Mouse (Mus musculus) midbrain, embryonic 13.5 days (tissue): ENCODE results near the gene Syk. TPM values are rescaled to one million over a fixed set of nuclear protein-coding genes. Genes with fewer than 3 reads are reported as not detected.

Experiments
- ATAC-seq: fragments of 200-750 bp; cut with Nextera tagmentation; 2 replicates; pipeline ENCODE4 v1.8.0; 2017; ENCODE audit warnings: mild to moderate bottlenecking, moderate TSS enrichment, moderate library complexity
- H3K27ac ChIP-seq: fragments of 300-500 bp; sonication (generic); 2 replicates; pipeline ENCODE4 v1.5.1; 2015; ENCODE audit warnings: inconsistent platforms, mild to moderate bottlenecking, moderate library complexity
- H3K27me3 ChIP-seq: fragments of 300-500 bp; sonication (generic); 2 replicates; pipeline ENCODE4 v1.6.1; 2015; ENCODE audit warnings: mild to moderate bottlenecking, inconsistent platforms
- H3K36me3 ChIP-seq: fragments of 300-500 bp; sonication (generic); 2 replicates; pipeline ENCODE4 v1.6.1; 2015; ENCODE audit warnings: mild to moderate bottlenecking, inconsistent platforms
- H3K4me1 ChIP-seq: fragments of 300-500 bp; sonication (generic); replicated peaks from 2 replicates; pipeline ENCODE4 v1.6.1; 2015; ENCODE audit warnings: inconsistent platforms
- H3K4me2 ChIP-seq: fragments of 300-500 bp; sonication (generic); replicated peaks from 2 replicates; pipeline ENCODE4 v1.6.1; 2015; ENCODE audit warnings: moderate library complexity, mild to moderate bottlenecking, inconsistent platforms
- H3K4me3 ChIP-seq: fragments of 300-500 bp; sonication (generic); replicated peaks from 2 replicates; pipeline ENCODE4 v1.5.1; 2015; ENCODE audit warnings: mild to moderate bottlenecking, inconsistent platforms
- H3K9ac ChIP-seq: fragments of 300-500 bp; sonication (generic); replicated peaks from 2 replicates; pipeline ENCODE4 v1.6.1; 2015; ENCODE audit warnings: mild to moderate bottlenecking, inconsistent platforms
- H3K9me3 ChIP-seq: fragments of 300-500 bp; sonication (generic); 2 replicates; pipeline ENCODE4 v1.6.1; 2016; ENCODE audit warnings: mild to moderate bottlenecking, inconsistent platforms
- WGBS: fragments of 180-500 bp; shearing (Covaris S2); methylation state at CpG from one replicate; pipeline ENCODE4 v1.1.7; 2015; 5-methylcytosine and 5-hydroxymethylcytosine counted together
- polyA plus RNA-seq: library from polyadenylated mRNA; unstranded; fragments of >200 nt; fragmentation: Nextera tagmentation; extraction: Ambion mirVana; gene quantifications from 2 replicates; pipeline ENCODE4 v1.2.1, GENCODE M21; 2015

Gene Syk
- polyA plus RNA-seq, 1 experiment from 2014 or later: 1.5 TPM

- H3K4me2 ChIP-seq: no peak overlapping the region
- H3K27ac ChIP-seq: no peak overlapping the region
- H3K4me3 ChIP-seq: no peak overlapping the region
- H3K9ac ChIP-seq: no peak overlapping the region
- no peaks in the 10 kb centered on the region for H3K9me3 ChIP-seq
- H3K4me1 ChIP-seq: no peaks in the 10 kb centered on the region
- 82% methylated on average over 9 of the region's 9 CpGs for WGBS
- H3K27me3 ChIP-seq: no peaks in the 10 kb centered on the region
- no peaks in the 10 kb centered on the region for H3K36me3 ChIP-seq
- no peak for ATAC-seq
These were observed 31.7 kb upstream of the Syk start for GRCm38 (mm10) chr13:52551275-52551674.

- no peak overlapping the region for H3K4me2 ChIP-seq
- ATAC-seq: no peak
- H3K27me3 ChIP-seq: no peaks in the 10 kb centered on the region
- WGBS: 70% methylated on average over 9 of the region's 9 CpGs
- no peaks in the 10 kb centered on the region for H3K4me1 ChIP-seq
- no peak overlapping the region for H3K9ac ChIP-seq
- H3K36me3 ChIP-seq: no peaks in the 10 kb centered on the region
- no peaks in the 10 kb centered on the region for H3K9me3 ChIP-seq
- no peak overlapping the region for H3K27ac ChIP-seq
- no peak overlapping the region for H3K4me3 ChIP-seq
These were observed 30.0 kb upstream of the Syk start for GRCm38 (mm10) chr13:52552822-52553477.

GRCm38 (mm10) chr13:52554722-52555121, 28.3 kb upstream of the Syk start:
- no peaks in the 10 kb centered on the region for H3K9me3 ChIP-seq
- no peak overlapping the region for H3K4me3 ChIP-seq
- H3K27ac ChIP-seq: no peak overlapping the region
- WGBS: 89% methylated on average over 9 of the region's 9 CpGs
- no peak overlapping the region for H3K4me2 ChIP-seq
- no peak overlapping the region for H3K9ac ChIP-seq
- peaks cover 6% of the 10 kb centered on the region; the same call in 1 of the 2 replicates for H3K27me3 ChIP-seq
- no peaks in the 10 kb centered on the region for H3K4me1 ChIP-seq
- ATAC-seq: no peak
- no peaks in the 10 kb centered on the region for H3K36me3 ChIP-seq

GRCm38 (mm10) chr13:52557421-52557820, 25.6 kb upstream of the Syk start:
- peaks cover 17% of the 10 kb centered on the region for H3K4me1 ChIP-seq
- H3K27me3 ChIP-seq: peaks cover 11% of the 10 kb centered on the region; the same call in 1 of the 2 replicates
- no peak overlapping the region for H3K27ac ChIP-seq
- H3K36me3 ChIP-seq: no peaks in the 10 kb centered on the region
- H3K9me3 ChIP-seq: no peaks in the 10 kb centered on the region
- H3K4me2 ChIP-seq: no peak overlapping the region
- no peak overlapping the region for H3K4me3 ChIP-seq
- ATAC-seq: no peak
- 60% methylated on average over 7 of the region's 7 CpGs for WGBS
- H3K9ac ChIP-seq: no peak overlapping the region

- no peak for ATAC-seq
- Histone ChIP-seq H3K27me3 (peaks cover 22% of the 10 kb centered on the region), H3K9ac (no peak overlapping the region), H3K4me1 (peaks cover 29% of the 10 kb centered on the region), H3K36me3 (no peaks in the 10 kb centered on the region), H3K9me3 (no peaks in the 10 kb centered on the region), H3K27ac (no peak overlapping the region), H3K4me3 (no peak overlapping the region), H3K4me2 (no peak overlapping the region)
- WGBS: 74% methylated on average over 8 of the region's 8 CpGs
These were observed 21.4 kb upstream of the Syk start for GRCm38 (mm10) chr13:52561367-52562165.

- 0 out of 2 replicates have a peak overlapping the region, but pooled peaks have one; percentile 27 for H3K27ac ChIP-seq
- no peaks in the 10 kb centered on the region for H3K9me3 ChIP-seq
- no peak overlapping the region for H3K4me2 ChIP-seq
- H3K4me1 ChIP-seq: peaks cover 29% of the 10 kb centered on the region
- no peak overlapping the region for H3K9ac ChIP-seq
- ATAC-seq: peak; percentile 82; the same call in 1 of the 2 replicates
- H3K36me3 ChIP-seq: no peaks in the 10 kb centered on the region
- H3K27me3 ChIP-seq: peaks cover 27% of the 10 kb centered on the region
- WGBS: 6% methylated on average over 4 of the region's 4 CpGs
- no peak overlapping the region for H3K4me3 ChIP-seq
These were observed 20.8 kb upstream of the Syk start for GRCm38 (mm10) chr13:52562166-52562571.

- H3K4me3 ChIP-seq: no peak overlapping the region
- peak; percentile 28; the same call in 1 of the 2 replicates for ATAC-seq
- WGBS: 76% methylated on average over 18 of the region's 18 CpGs
These were observed 17.8 kb upstream of the Syk start for GRCm38 (mm10) chr13:52565103-52565739.

GRCm38 (mm10) chr13:52566188-52566760, 16.7 kb upstream of the Syk start:
- no peaks in the 10 kb centered on the region for H3K9me3 ChIP-seq
- peaks cover 15% of the 10 kb centered on the region for H3K27me3 ChIP-seq
- no peaks in the 10 kb centered on the region for H3K36me3 ChIP-seq
- no peak for ATAC-seq
- H3K27ac ChIP-seq: no peak overlapping the region
- 87% methylated on average over 9 of the region's 9 CpGs for WGBS
- H3K9ac ChIP-seq: no peak overlapping the region
- peaks cover 24% of the 10 kb centered on the region for H3K4me1 ChIP-seq
- H3K4me3 ChIP-seq: no peak overlapping the region
- H3K4me2 ChIP-seq: no peak overlapping the region

More at GRCm38 (mm10) chr13:52565103-52565739, 17.8 kb upstream of the Syk start:
- Histone ChIP-seq H3K4me2 (no peak overlapping the region), H3K27ac (no peak overlapping the region), H3K4me1 (peaks cover 29% of the 10 kb centered on the region), H3K27me3 (peaks cover 16% of the 10 kb centered on the region), H3K9ac (no peak overlapping the region), H3K36me3 (no peaks in the 10 kb centered on the region), H3K9me3 (no peaks in the 10 kb centered on the region)

- ATAC-seq: no peak
- H3K9ac ChIP-seq: no peak overlapping the region
- H3K27ac ChIP-seq: no peak overlapping the region
- peaks cover 15% of the 10 kb centered on the region for H3K27me3 ChIP-seq
- peaks cover 19% of the 10 kb centered on the region for H3K4me1 ChIP-seq
- no peaks in the 10 kb centered on the region for H3K36me3 ChIP-seq
- no peak overlapping the region for H3K4me2 ChIP-seq
- H3K9me3 ChIP-seq: no peaks in the 10 kb centered on the region
- H3K4me3 ChIP-seq: no peak overlapping the region
- WGBS: 71% methylated on average over 7 of the region's 7 CpGs
These were observed 16.2 kb upstream of the Syk start for GRCm38 (mm10) chr13:52566777-52567176.

GRCm38 (mm10) chr13:52569194-52569769, 13.7 kb upstream of the Syk start:
- H3K9ac ChIP-seq: no peak overlapping the region
- no peak overlapping the region for H3K4me3 ChIP-seq
- H3K9me3 ChIP-seq: no peaks in the 10 kb centered on the region
- no peak overlapping the region for H3K27ac ChIP-seq
- H3K27me3 ChIP-seq: peaks cover 4% of the 10 kb centered on the region; the same call in 1 of the 2 replicates
- 61% methylated on average over 8 of the region's 8 CpGs for WGBS
- H3K4me1 ChIP-seq: peaks cover 6% of the 10 kb centered on the region; the same call in 1 of the 2 replicates
- no peak overlapping the region for H3K4me2 ChIP-seq
- ATAC-seq: no peak
- no peaks in the 10 kb centered on the region for H3K36me3 ChIP-seq

GRCm38 (mm10) chr13:52570276-52570675, 12.7 kb upstream of the Syk start:
- Histone ChIP-seq H3K9ac (no peak overlapping the region), H3K27ac (no peak overlapping the region), H3K4me3 (no peak overlapping the region), H3K36me3 (no peaks in the 10 kb centered on the region), H3K4me1 (0 out of 2 replicates have a peak, but pooled peaks cover 2% of the 10 kb centered on the region), H3K27me3 (peaks cover 4% of the 10 kb centered on the region; the same call in 1 of the 2 replicates), H3K4me2 (no peak overlapping the region), H3K9me3 (no peaks in the 10 kb centered on the region)
- no peak for ATAC-seq
- WGBS: 94% methylated on average over 9 of the region's 9 CpGs
